Mouse (Mus musculus) heart, postnatal 36 days (tissue): ENCODE measurements around the gene Klf7. TPM values are rescaled to one million over a fixed set of nuclear protein-coding genes. Genes with fewer than 3 reads are reported as not detected.
"Not testable (repeated sequence)": the region's sequence is repeated elsewhere in the genome, so short reads cannot be mapped to it uniquely, and the experiment has no call there.

Source experiments
- DNase-seq, 2 experiments: peaks; one replicate each; pipeline ENCODE4 v3.0.0; 2021 to 2022
- intact Hi-C: fragments of 180-260 bp; cut with DNase I; formaldehyde crosslinking; loops from one replicate; pipeline ENCODE4 v1.15.1; 2025
- total RNA-seq, 2 experiments: library from RNA; stranded (reverse); gene quantifications; 2 replicates each; pipeline ENCODE4 v1.2.3; 2021

The Klf7 gene
- total RNA-seq, result 10 to 100 TPM; 16.3 to 17.0 TPM

DNA sequence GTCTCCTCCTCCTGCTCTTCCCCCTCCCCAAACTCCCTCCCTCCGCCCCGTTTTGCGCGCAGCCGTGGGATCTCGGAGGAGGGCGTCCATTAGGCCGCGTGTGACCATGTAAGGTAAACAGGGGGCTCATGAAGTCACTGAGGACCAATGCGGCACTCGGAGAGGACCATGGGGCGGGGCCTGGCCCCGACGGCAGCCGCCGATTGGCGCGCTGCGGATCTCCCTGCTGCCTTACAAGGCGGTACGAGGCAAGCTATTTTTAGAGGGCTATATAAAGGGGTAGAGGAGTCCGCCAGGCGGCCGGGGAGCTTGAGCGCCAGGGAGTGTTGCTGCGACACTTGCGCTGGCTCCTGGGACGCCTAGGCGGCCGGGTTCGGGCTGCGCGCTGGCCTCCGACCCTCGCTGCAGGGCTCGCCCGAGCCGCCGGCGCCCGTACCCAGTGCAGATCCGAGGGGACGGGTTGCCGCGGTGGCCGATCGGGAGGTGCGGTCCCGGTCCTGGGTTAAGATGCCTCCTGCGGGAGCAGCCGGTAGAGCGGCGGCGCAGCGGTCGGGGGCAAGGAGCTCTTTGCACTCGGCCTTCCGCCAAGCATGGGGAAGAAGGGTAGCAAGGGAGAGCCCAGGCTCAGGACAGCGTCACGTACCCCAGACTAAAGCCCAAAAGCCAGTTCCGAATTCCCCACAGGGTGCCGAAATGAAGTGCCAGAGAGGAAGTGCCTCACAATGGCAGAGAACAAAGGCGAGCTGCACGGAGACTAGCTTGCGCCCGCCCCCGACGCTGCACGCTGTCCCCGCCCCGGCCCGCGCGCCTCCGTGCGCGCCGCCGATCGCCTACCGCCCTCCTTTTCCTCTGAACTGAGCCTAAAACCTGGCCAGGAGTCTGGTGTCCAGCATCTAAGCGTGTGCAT lies at the start of gene Klf7:
Gene Klf7 (minus strand): TSS at position 724 of the 907 bp plus-strand sequence.
- peak; percentile 96 to 97 for DNase-seq
- intact Hi-C loops, result loop anchor here (1.0 to 2.0 kb wide), 8 partner anchors 73 to 357 kb away; no protein-coding TSS in a partner anchor

GRCm38 (mm10) chr1:64164526-64165062 lies 42.5 kb upstream of the Klf7 start:
- intact Hi-C loops, result no loop called here
- no peak for DNase-seq

GRCm38 (mm10) chr1:64158766-64159165 lies 36.7 kb upstream of the Klf7 start:
- intact Hi-C loops, result no loop called here
- no peak for DNase-seq

- intact Hi-C loops, result no loop called here
- DNase-seq, result no peak
Measured at GRCm38 (mm10) chr1:64149185-64149584, 27.1 kb upstream of the Klf7 start.

- intact Hi-C loops, result no loop called here
- no peak for DNase-seq
Measured at GRCm38 (mm10) chr1:64142691-64143445, 20.8 kb upstream of the Klf7 start.

DNA sequence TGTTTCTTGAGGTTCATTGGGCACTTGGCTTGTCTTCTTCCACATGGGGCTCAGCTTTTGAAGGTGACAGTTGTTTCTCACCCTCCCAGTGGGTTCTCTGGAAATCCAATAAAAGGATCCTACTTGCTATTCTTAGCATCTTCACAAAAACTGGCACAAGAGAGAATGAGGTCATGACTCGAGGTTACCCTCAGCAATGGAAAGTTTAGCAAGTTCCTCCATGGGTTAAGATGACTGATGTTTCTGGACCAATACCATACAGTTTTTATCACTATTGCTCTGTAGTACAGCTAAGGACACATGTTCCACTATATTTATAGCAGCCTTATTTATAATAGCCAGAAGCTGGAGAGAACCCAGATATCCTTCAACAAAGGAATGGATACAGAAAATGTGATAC lies 12.4 kb upstream of the Klf7 start:
- DNase-seq, result no peak
- intact Hi-C loops, result no loop called here

DNA sequence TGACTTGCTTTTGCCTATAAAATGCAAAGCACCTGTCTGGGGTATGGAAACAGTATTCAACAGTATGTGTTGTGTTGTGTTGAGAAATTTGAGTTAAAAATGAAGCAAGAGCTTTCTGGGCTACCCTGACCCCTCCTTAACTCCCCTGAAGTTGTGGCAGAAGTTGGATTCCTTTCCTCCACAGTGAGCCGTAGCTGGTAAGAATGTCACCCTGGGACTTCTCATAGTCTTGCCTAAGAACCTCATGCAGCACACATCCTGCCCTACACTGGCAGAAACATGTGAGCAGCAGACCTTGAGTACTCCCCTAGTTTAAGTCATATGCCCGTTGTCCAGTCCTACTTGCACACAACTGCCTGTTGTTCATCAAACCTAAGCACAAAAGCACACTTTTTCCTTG lies 4.7 kb upstream of the Klf7 start:
- intact Hi-C loops, result no loop called here
- DNase-seq, result no peak

DNA sequence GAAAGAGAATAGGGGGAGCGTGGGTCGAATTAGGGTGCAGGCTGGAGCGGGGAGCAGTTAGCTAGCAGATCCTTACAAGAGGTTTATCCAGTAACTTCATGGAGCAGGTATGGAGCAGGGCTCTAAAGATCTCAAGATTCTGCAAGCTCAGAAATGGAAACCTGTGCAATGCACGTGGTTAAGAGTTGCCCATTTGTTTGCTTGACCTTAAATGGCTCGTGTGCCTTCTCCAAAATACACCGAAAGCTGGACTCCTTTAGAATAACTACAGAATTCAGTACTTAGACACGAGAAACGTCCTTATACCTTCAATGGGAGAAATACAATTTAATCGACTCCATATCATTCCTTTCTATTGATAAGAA lies 366 bp upstream of the Klf7 start:
- intact Hi-C loops, result loop anchor here (1.0 to 2.0 kb wide), 4 partner anchors 102 to 358 kb away; no protein-coding TSS in a partner anchor
- DNase-seq, result no peak

GRCm38 (mm10) chr1:64120811-64121515 lies 1.1 kb downstream of the Klf7 start:
- intact Hi-C loops, result loop anchor here (1.0 to 2.0 kb wide), 5 partner anchors 43 to 168 kb away; no protein-coding TSS in a partner anchor
- DNase-seq, result peak; percentile 76 to 82

- peak; percentile 56 to 63 for DNase-seq
- intact Hi-C loops, result loop anchor here (1.0 to 2.0 kb wide), 4 partner anchors 42 to 168 kb away; no protein-coding TSS in a partner anchor
Measured at GRCm38 (mm10) chr1:64120421-64120810, 1.7 kb downstream of the Klf7 start.

- peak; percentile 61 to 67 for DNase-seq
- intact Hi-C loops, result loop anchor here (1.0 to 2.0 kb wide), 6 partner anchors 21 to 167 kb away; no protein-coding TSS in a partner anchor
Measured at GRCm38 (mm10) chr1:64119851-64120250, 2.2 kb downstream of the Klf7 start.

- peak; percentile 48 to 60 for DNase-seq
- intact Hi-C loops, result loop anchor here (1.0 to 2.0 kb wide), 2 partner anchors 21 to 100 kb away; no protein-coding TSS in a partner anchor
Measured at GRCm38 (mm10) chr1:64119358-64119794, 2.7 kb downstream of the Klf7 start.

DNA sequence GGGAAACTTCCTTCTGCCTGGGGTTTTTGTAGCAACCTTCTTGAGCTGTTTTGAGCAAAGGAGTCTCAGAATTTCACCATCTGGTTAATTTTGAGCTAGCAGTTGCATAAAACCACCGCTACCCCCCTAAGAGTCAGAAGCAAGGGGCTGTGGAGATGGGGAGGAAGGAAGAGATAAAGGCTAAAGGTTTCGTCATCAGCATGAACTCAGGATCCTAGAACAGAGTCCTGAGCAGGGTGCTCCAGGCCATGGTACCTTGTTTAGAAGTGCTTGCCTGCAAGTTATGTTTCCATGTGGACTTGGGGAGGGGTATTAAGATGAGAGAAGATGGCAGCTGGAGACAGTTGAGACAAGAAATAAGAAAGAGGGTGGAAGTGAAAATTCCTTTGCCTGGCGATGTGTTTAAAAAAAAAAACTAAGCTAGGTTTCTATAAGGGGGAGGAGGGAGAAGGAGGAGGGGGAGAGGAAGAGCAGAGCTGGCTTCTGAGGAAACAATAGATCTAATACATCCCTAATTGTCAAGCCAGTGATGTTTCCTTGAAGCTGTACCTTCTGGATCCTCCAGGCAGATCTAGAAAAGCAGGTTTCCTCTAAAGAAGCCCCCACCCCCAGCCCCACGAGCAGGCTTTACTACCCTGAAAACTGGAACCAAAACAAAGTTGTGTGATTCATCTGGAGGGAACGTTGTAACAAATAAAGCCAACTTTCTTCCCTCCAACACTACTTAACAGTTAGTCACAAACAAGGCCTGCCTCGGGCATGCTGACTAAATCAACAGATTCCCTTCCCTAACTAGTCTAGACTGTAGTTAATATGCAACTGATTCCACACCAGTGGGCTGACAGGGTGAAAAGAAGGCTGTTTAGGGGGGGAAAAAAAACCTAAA lies 3.6 kb downstream of the Klf7 start:
- DNase-seq, result peak; percentile 27 to 55
- intact Hi-C loops, result loop anchor here (1.0 to 2.0 kb wide), 2 partner anchors 20 to 99 kb away; no protein-coding TSS in a partner anchor

- DNase-seq, result no peak
- intact Hi-C loops, result loop anchor here (2.0 kb wide), 1 partner anchor 19 kb away; no protein-coding TSS in a partner anchor
Measured at GRCm38 (mm10) chr1:64117478-64118284, 4.4 kb downstream of the Klf7 start.

DNA sequence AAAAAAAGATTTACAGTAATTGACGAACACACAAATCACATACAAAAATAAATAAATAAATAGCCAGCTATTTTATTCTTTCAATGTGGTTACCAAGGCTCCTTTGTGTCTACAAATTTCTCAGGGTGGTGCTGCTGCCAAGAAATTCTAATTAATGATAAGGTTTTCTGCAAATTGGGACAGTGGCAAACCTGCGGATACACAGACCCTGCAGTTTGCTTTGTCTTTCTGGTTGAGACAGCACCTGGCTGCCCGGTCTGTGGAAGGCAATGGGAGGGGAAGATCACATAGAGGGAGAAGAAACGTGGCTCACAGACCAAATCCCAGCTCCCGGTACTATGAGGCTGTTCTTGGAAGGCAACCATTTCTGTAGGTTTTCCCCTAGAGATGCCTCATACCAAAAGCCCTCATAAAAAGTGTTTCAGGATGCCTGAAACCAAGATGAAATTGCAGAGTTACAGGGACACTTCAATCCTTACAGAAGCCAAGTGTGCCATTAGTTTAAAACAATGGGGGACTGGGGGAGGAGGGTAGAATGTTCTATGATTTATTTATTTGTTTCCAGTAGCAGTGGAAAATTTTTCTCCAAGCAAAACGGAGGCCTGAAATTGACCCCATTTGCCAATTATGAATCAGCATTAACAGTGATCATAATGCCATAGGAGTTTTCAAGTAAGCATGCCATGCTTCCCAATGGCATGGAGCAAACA lies 5.2 kb downstream of the Klf7 start:
- intact Hi-C loops, result no loop called here
- DNase-seq, result peak in 1 of 2 experiments; percentile 6

DNA sequence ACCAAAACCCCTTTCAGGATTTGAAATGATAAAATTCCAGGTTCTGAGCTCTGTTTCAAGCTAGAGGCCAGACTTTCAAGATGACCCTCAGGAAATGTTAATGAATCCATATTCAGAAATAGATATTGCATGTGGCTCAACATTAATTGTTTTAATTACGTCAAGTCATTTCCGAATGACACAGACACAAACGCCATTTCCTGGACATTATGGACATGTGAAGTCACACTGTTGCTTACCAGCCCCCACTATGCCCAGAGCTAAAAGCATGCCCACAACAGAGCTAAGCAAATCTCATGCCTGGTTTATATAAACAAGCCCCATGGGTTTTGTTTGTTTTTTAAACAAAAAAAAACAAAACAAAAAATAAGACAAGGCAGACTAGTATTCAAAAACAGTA lies 7.5 kb downstream of the Klf7 start:
- peak in 1 of 2 experiments; percentile 0 for DNase-seq
- intact Hi-C loops, result no loop called here

DNA sequence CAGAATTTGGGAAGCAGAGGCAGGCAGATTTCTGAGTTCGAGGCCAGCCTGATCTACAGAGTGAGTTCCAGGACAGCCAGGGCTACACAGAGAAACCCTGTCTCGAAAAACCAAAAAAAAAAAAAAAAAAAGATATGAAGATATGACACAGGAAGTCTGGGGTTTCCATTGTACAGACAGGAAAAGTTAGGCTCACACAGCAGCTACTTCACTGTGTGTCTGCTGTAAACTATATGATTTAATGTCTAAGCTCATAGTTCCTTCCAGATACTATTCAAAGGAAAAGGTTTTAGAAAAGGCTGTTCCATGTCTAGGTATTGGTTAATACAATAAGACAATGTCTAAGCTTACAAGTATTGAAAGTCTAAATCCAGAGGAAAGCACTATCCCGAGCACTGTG lies 13.4 kb downstream of the Klf7 start:
- DNase-seq, intact Hi-C loops: not testable (repeated sequence)

DNA sequence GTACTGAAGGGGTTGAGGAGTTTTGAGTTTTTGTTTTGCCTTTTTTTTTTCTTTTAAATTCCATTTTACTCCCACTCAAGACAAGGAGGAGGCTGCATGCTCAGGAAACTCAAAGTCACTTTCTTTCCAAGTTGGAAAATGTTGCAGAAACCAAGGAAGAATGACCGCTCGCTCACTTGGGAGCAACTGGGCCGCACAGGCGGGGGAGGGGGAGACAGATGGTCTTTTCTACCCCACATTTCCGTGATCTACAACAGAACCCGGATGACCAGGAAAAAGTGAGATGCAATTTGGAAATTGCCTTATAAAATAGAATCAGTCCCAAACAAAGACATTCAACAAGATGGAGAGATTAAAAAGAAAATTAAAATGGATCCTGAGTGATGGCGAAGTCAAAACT lies 14.6 kb downstream of the Klf7 start:
- intact Hi-C loops, result no loop called here
- no peak for DNase-seq
